Mouse (Mus musculus) adrenal gland, adult 2 months (tissue): ENCODE measurements around the gene Ogfod3. TPM values are rescaled to one million over a fixed set of nuclear protein-coding genes. Genes with fewer than 3 reads are reported as not detected.

Experiments used
- DNase-seq: peaks from one replicate; pipeline ENCODE4 v3.0.0; 2021
- polyA plus RNA-seq: library from polyadenylated mRNA; depleted of rRNA; stranded (reverse); fragments of >200 nt; gene quantifications from 2 replicates; pipeline ENCODE4 v1.2.3, GENCODE M21; 2012
- total RNA-seq, 2 experiments: library from RNA; stranded (reverse); gene quantifications; 2 replicates each; pipeline ENCODE4 v1.2.3; 2021

The Ogfod3 gene
- total and polyA plus RNA-seq, 3 experiments: 27.9 to 37.7 (median 28.5) TPM

GRCm38 (mm10) chr11:121199851-121200250 lies 4.7 kb downstream of the Ogfod3 start:
- no peak for DNase-seq

GRCm38 (mm10) chr11:121198622-121199021 lies 5.9 kb downstream of the Ogfod3 start:
- no peak for DNase-seq

GRCm38 (mm10) chr11:121193415-121193814 lies 11.1 kb downstream of the Ogfod3 start:
- no peak for DNase-seq

DNA sequence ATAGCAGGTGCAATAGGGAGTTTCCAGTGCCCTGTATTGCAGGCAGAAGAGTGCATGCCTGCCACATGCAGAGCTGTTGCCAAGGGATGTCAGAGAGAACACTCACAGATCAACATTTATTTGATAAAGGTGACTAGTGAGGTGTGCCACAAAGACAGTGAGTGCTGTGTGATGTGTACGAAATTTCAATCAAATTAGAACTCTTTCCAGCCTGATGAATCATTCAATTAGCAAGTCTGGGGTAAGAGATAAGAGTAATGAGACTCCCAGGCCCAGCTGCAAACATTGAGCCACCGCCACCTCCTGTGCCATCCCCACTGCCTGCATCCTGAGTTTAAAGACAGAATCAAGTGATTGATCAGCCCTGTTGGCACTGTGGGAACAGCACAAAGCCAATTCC lies 11.8 kb downstream of the Ogfod3 start:
- DNase-seq: no peak

DNA sequence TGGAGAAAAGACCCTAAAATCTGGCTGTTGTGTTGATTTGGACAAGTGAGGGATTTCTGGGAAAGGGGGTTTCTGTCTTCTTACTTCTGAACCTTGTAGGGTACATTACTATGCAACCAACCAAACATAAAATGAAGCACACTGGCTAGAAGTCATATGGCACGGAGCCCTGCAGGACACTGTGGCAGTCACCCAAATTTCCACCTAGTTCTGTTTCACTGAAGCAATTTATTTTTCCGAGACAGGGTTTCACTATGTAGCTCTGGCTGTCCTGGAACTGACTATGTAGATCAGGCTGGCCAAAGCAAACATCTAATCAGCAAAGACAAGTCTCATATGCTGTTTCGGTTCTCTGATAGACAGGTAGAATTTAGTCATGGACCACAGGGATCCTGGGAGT lies 14.8 kb downstream of the Ogfod3 start:
- peak; percentile 38 for DNase-seq

DNA sequence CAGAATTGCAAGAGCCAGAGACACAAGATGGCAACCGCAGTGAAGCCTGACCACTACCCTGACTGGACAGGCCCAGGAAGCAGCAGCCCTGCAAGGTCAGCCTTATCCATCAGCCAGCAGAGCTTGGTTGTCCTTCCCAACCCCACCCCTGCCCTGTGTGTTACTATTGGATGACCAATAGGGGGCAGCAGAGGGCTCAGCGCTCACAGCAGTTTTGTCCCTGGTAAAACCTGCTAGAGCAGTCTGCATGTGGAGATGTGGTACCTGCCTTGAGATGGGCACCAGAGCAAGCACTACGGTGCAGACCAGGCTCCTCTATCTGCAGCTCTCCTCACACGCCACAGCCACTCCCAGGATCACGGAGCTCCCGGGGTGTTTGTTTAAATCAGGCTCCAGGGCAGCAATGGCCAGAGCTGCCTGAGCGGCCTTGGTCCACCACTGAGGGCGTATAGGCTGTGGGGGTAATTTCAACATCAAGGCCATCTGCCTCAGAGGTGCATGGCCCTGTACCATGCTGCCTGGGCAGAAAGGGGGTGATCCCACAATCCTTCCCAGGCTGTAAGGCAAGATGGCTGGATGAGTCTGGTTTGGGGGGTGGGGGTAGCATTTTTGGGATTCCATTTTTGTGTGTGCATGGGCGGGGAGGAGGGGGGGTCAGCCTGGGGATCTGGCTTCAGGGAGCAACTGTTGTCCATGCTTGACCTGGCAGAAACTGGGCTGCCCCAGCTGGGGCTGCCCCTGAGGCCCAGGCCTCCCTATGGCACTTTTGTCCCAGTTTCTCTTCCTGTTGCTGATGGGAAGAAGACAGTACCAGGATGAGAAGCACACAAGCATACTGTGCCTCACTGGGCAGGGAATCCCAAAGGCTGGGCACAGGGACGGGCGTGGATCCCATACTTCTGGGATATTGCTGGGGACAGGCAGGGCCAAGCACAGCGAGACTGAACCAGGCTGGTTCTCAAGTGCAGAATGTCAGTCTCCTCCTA lies 27.9 kb downstream of the Ogfod3 start:
- DNase-seq: peak; percentile 68

DNA sequence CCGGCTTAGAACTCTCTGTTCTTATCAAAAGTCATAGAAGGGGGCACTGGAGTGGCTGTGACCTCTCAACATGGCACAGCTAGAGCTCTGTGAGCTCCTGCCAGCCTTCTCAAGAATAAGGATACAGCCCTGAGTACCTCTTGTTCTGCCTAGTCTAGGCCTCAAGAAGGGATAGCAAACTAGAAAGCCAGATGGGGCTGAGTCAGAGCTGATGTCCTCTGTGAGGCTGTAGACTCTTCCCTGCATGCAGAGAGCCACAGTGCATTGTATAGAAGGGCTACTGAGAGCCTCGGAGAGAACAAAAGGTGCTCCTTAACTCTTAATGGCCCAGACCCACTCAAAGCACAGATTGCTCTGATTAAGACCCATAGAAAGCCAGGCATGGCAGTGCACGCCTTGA lies 30.3 kb downstream of the Ogfod3 start:
- no peak for DNase-seq

DNA sequence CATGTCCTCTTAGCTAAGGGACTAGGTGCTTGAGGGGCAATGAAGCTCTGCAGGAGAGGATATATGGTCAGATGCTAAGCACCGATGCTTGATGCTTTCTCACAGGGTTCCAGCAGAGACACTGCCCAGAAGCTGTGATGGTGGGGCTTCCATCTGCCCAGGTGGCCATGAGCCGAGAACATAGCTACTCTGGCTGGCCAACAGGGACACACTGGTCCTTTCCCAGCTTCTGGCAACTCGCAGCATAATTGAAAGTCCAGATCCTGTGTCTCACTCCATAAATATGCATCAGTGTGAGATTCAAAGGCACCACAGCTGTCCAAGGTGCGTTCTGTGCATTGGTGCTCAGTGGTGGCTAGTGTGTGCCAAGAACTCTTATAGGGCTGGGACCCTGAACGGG lies 31.3 kb downstream of the Ogfod3 start:
- DNase-seq: no peak

GRCm38 (mm10) chr11:121163751-121164150 lies 40.8 kb downstream of the Ogfod3 start:
- no peak for DNase-seq

DNA sequence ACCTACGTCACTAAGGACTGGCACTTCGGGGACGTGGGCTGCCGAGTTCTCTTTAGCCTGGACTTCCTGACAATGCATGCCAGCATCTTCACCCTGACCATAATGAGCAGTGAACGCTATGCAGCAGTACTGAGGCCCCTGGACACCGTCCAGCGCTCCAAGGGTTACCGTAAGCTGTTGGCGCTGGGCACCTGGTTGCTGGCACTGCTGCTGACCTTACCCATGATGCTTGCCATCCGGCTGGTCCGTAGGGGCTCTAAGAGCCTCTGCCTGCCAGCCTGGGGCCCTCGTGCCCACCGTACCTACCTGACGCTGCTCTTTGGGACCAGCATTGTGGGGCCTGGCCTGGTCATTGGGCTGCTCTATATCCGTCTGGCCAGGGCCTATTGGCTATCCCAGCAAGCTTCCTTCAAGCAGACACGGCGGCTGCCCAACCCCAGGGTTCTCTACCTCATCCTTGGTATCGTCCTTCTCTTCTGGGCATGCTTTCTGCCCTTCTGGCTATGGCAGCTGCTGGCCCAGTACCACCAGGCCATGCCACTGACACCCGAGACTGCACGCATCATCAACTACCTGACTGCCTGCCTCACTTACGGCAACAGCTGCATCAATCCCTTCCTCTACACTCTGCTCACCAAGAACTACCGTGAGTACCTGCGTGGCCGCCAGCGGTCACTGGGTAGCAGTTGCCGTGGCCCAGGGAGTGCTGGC lies 43.7 kb downstream of the Ogfod3 start:
- DNase-seq: no peak

GRCm38 (mm10) chr11:121159971-121160370 lies 44.5 kb downstream of the Ogfod3 start, which contains the start of gene Uts2r:
Uts2r (plus strand) TSS chr11:121160271.
- no peak for DNase-seq

DNA sequence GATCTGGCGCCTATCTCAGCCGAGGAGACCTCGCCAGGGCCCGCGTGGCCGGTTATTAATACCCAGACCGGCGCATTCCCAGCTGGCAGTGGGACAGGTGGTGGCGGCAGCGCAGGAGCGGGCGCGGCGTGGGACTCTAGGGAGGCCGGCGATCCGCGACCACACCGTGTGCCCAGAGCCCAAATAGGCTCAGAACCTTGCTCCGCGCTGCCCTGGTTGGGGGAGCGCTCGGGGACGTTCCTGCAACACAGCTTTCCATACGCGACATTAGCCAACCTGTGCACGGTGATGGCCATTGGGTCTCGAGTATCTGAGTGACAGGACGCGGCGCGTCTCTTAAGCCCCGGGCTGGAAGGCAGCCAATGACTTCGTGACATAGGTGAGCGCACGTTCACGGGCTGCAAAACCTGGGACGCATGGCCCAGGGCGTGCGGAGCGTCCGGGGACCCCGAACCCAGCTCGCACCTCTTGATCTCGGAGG lies 48.1 kb downstream of the Ogfod3 start:
- DNase-seq: peak; percentile 34

DNA sequence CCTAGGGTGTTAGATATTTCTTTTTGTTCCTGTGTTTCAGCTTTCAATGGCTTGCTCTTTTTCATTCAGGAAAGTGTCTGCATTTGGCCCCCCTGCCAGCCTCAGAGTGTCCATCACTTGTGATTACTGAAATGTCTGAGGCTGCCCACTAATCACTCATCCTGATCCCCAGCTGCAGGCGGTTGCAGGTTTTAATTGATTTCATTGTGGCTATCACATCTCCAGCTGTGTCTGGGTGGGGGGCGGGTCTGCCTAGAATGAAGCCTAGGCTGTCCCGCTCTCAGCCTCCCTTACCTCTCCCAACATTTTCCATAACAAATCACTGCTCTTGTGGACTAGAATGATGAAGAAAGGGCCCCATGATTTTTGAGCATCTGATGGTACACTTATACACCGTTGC lies 50.3 kb downstream of the Ogfod3 start:
- DNase-seq: no peak

- no peak for DNase-seq
Observed at GRCm38 (mm10) chr11:121148193-121148592, 56.3 kb downstream of the Ogfod3 start.

- DNase-seq: no peak
Observed at GRCm38 (mm10) chr11:121145865-121146264, 58.6 kb downstream of the Ogfod3 start, which contains the start of gene Tex19.1. Tex19.1 (plus strand) TSS chr11:121146143.

- DNase-seq: peak; percentile 57
Observed at GRCm38 (mm10) chr11:121143325-121144015, 61.0 kb downstream of the Ogfod3 start.

DNA sequence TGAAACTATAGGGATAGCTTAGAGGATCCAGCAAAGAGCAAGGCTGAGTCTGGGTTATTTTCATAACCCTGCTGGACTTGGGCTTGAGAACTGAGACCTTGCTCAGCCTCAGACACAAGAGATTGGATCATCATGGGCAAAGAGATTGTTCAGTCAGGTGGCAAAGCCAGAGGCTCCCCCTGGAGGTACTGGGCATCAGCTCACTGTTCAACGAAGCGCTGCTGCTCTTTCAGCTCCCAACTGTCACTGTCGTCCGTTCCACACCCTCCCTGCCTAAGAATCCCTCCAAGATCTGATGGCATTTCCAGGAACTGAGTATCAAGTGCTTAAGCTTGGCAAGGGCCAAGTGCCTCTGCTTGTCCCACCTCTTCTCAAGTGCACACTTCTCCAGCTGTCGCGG lies 65.8 kb downstream of the Ogfod3 start:
- DNase-seq: no peak

DNA sequence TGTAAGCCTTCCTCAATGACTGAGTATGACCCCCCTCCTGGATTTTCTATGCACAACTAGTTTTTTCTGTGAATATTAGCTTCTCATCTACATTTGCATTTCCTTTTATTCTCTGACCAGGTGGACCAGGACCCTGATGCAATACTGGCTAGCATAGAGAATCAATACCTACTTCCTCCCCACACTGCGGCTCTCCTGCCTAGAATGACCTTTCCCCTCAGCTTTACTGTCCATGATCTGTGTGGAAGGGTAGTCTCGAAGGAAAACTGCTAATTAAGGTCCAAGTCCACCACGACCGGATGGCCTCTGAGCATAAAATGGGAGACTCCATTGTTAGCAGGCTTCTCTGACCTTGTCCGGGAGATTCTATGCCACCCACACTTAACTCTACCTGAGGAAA lies 66.8 kb downstream of the Ogfod3 start:
- DNase-seq: no peak

DNA sequence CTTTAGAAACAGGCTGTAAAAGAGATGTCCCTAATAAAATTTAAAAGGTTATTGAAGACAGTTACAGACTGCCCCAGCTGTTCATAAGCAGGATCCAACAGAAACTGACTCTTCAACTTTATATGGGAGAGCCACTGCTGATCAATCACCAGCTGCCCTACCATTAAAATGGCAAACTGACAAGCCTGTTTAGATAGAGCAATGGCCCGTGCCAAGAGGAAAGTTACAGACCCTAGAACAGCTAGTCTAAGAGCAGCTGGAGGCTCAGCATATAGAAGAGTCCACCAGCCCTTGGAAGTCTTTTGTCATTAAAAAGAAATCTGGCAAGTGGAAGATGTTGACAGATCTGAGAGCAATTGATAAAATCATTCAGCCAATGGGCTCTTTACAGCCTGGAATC lies 69.9 kb downstream of the Ogfod3 start:
- no peak for DNase-seq

- DNase-seq: no peak
Observed at GRCm38 (mm10) chr11:121129616-121130015, 74.9 kb downstream of the Ogfod3 start.
